Mouse (Mus musculus): ENCODE data around the gene Nid1. TPM values are rescaled to one million over a fixed set of nuclear protein-coding genes. Genes with fewer than 3 reads are reported as not detected.
"Not testable (repeated sequence)": the region's sequence is repeated elsewhere in the genome, so short reads cannot be mapped to it uniquely, and the experiment has no call there.

Nid1 gene
- total RNA-seq (2021): 10 to 100 TPM; 39.1 to 60.2 TPM
- long read RNA-seq, experiment 1, partial matches to known transcripts: 2 of 3 reads
- long read RNA-seq, experiment 1, other reads (novel, unspliced or antisense): 1 of 3 reads
- long read RNA-seq, experiment 2, full-length matches to known transcripts: 1 of 4 reads
- long read RNA-seq, experiment 2, partial matches to known transcripts: 0 of 4 reads
- long read RNA-seq, experiment 2, other reads (novel, unspliced or antisense): 3 of 4 reads

- not testable (repeated sequence) for DNase-seq (ENCODE audit: low spot score in 2 of 2)
Observed at GRCm38 (mm10) chr13:13437460-13438015, at the start of gene Nid1. Nid1 (plus strand) TSS chr13:13437551.

GRCm38 (mm10) chr13:13393228-13394095 lies 43.9 kb upstream of the Nid1 start, which contains the start of gene Gpr137b:
Gpr137b (minus strand) TSS chr13:13394014.
- DNase-seq (ENCODE audit: low spot score in 2 of 2): peak; percentile 34 to 45

GRCm38 (mm10) chr13:13394096-13394395 lies 43.3 kb upstream of the Nid1 start:
- not testable (repeated sequence) for DNase-seq (ENCODE audit: low spot score in 2 of 2)

- not testable (repeated sequence) for DNase-seq (ENCODE audit: low spot score in 2 of 2)
Observed at GRCm38 (mm10) chr13:13400851-13401250, 36.5 kb upstream of the Nid1 start.

- DNase-seq (ENCODE audit: low spot score in 2 of 2): not testable (repeated sequence)
Observed at GRCm38 (mm10) chr13:13402818-13403217, 34.5 kb upstream of the Nid1 start.

GRCm38 (mm10) chr13:13403366-13403765 lies 34.0 kb upstream of the Nid1 start:
- DNase-seq (ENCODE audit: low spot score in 2 of 2): not testable (repeated sequence)

GRCm38 (mm10) chr13:13403839-13404238 lies 33.5 kb upstream of the Nid1 start:
- DNase-seq (ENCODE audit: low spot score in 2 of 2): not testable (repeated sequence)

- peak in 1 of 2 experiments; percentile 27 for DNase-seq (ENCODE audit: low spot score in 2 of 2)
Observed at GRCm38 (mm10) chr13:13404517-13405155, 32.7 kb upstream of the Nid1 start.

- not testable (repeated sequence) for DNase-seq (ENCODE audit: low spot score in 2 of 2)
Observed at GRCm38 (mm10) chr13:13405511-13405910, 31.8 kb upstream of the Nid1 start.

GRCm38 (mm10) chr13:13414206-13414605 lies 23.1 kb upstream of the Nid1 start:
- DNase-seq (ENCODE audit: low spot score in 2 of 2): no peak

GRCm38 (mm10) chr13:13415120-13416006 lies 22.0 kb upstream of the Nid1 start:
- peak; percentile 56 to 57 for DNase-seq (ENCODE audit: low spot score in 2 of 2)

GRCm38 (mm10) chr13:13416007-13416337 lies 21.4 kb upstream of the Nid1 start:
- DNase-seq (ENCODE audit: low spot score in 2 of 2): not testable (repeated sequence)

- DNase-seq (ENCODE audit: low spot score in 2 of 2): not testable (repeated sequence)
Observed at GRCm38 (mm10) chr13:13418859-13419258, 18.5 kb upstream of the Nid1 start.

GRCm38 (mm10) chr13:13423301-13423700 lies 14.1 kb upstream of the Nid1 start:
- DNase-seq (ENCODE audit: low spot score in 2 of 2): not testable (repeated sequence)

GRCm38 (mm10) chr13:13436161-13436560 lies 1.2 kb upstream of the Nid1 start:
- not testable (repeated sequence) for DNase-seq (ENCODE audit: low spot score in 2 of 2)

- not testable (repeated sequence) for DNase-seq (ENCODE audit: low spot score in 2 of 2)
Observed at GRCm38 (mm10) chr13:13438112-13438953, 982 bp downstream of the Nid1 start.

GRCm38 (mm10) chr13:13445601-13446000 lies 8.2 kb downstream of the Nid1 start:
- DNase-seq (ENCODE audit: low spot score in 2 of 2): not testable (repeated sequence)

- not testable (repeated sequence) for DNase-seq (ENCODE audit: low spot score in 2 of 2)
Observed at GRCm38 (mm10) chr13:13446711-13447443, 9.5 kb downstream of the Nid1 start.

GRCm38 (mm10) chr13:13449981-13450380 lies 12.6 kb downstream of the Nid1 start:
- not testable (repeated sequence) for DNase-seq (ENCODE audit: low spot score in 2 of 2)

All from adrenal gland, adult 18-20 months (tissue).